Mouse (Mus musculus): Measurements from ENCODE around the gene Shisa7.
"Not testable (repeated sequence)": the region's sequence is repeated elsewhere in the genome, so short reads cannot be mapped to it uniquely, and the experiment has no call there.

The Shisa7 gene

GRCm38 (mm10) chr7:4844917-4845309, 417 bp upstream of the Shisa7 start:
- no peak for DNase-seq (ENCODE audit: low read depth)

- no peak for DNase-seq (ENCODE audit: low read depth)
Observed at GRCm38 (mm10) chr7:4843604-4844244, 772 bp downstream of the Shisa7 start.

GRCm38 (mm10) chr7:4842634-4843131, 1.8 kb downstream of the Shisa7 start:
- DNase-seq (ENCODE audit: low read depth) = peak; percentile 22

DNA sequence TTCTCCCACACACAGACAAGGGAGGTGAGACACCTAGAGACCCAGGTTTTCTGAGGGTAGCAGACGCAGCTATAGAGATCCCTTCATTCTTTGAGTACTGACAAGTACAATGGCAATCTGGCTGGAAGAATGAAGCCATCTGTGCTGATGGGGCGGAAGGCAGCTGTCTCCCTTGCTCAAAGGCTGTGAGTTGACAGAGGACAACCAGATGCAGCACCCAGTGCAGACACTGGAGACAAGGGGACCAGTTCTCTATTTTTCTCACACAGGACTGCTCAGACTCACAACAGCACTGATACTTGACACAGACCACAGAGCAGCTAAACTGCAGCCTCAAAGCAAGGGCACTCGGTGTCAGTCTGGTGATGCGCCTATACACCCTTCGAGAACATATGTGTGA, 2.4 kb downstream of the Shisa7 start:
- DNase-seq (ENCODE audit: low read depth) = no peak

DNA sequence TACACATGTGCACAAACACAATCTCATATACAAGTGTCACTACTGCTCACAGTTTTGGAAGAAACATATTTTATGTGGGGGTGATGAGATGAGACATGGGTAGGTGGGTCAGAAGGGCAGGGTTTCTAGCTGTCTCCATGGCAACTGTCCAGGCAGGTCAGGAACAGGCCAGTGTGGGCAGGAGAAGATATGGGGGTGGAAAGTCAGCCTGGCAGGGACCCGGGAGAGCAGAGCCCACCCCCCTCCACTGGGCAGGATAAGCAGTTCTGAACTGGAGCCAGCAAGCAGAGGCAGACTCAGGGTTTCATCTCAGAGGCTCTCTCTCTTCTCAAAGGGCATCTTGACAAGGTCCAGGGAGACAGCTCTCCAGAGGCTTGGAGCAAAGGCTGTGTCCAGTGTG, 6.9 kb downstream of the Shisa7 start:
- no peak for DNase-seq (ENCODE audit: low read depth)

DNA sequence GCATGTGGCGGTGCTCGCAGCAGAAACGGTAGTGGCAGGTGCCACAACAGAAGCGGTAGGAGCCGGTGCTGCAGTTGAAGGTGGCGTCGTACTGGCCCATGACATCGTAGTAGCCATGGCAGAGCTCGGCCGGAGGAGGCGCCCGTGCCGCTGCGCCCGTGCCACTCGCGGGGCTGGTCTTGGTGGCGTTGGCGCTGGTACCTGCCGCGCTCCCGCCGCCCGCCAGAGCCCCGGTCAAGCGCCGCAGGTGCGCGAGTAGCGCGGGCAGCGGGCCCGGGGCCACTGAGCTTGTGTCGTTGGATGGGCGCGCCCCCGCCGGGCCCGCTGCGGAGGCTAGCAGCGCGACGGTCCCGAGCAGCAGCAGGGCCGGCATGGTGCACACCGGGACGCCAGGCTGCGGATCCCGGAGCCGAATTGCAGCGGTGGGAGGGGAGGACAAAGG, 8.1 kb downstream of the Shisa7 start:
- no peak for DNase-seq (ENCODE audit: low read depth)

- no peak for DNase-seq (ENCODE audit: low read depth)
Observed at GRCm38 (mm10) chr7:4835631-4836327, 8.7 kb downstream of the Shisa7 start.

DNA sequence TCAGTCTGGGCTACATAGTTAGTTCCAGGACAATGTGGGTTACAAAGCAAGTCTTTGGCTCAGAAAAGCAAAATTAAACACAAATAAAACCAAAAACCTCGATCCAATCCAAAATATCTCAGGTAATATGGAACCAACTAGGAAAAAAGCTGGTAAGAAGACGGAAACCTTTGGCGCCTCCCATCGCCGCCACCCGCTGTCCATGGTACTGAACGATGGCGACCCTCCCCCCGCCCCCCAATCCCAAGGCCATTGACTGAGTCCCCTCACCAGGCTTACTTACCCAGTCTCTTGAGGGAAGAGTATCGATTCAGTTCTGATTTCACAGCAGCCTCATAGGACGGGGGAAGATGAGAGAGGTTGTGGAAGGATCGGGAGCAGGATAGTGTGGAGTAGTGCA, 14.0 kb downstream of the Shisa7 start:
- DNase-seq (ENCODE audit: low read depth) = no peak

GRCm38 (mm10) chr7:4825365-4825764, 19.1 kb downstream of the Shisa7 start:
- DNase-seq (ENCODE audit: low read depth) = no peak

GRCm38 (mm10) chr7:4822162-4822907, 22.2 kb downstream of the Shisa7 start:
- DNase-seq (ENCODE audit: low read depth) = no peak

DNA sequence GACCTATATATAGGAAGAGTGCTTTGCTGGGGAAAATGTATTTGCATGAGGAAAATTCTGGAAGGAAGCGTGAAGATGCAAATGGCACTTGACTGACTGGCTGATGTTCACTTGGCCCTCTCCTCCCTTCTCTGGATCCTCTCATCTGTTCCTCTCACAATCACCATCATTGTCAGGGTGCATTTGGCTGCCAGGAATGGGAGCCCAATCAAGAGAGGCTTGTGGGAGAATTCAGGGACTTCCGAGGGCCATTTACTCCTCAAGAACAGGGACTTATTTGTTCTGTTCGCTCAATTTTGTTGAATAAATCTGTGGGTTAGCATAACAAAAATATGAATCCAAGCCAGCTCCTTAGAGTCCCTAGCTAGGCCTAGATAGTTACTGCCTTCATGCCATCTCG, 22.8 kb downstream of the Shisa7 start:
- DNase-seq (ENCODE audit: low read depth) = no peak

DNA sequence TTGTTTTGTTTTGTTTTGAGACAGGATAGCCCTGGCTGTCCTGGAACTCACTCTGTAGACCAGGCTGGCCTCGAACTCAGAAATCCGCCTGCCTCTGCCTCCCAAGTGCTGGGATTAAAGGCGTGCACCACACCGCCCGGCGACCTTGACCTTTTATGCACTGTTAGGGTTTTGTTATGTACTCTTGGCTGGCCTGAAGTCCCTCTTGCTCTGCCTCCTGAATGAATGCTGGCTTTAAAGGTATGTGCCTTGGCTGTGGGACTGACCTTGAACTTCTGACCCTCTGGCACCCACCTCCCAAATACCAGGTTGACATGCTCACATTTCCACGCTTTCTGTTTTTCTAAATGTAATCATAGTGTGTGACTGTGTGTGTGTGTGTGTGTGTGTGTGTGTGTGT, 23.6 kb downstream of the Shisa7 start:
- not testable (repeated sequence) for DNase-seq (ENCODE audit: low read depth)

- DNase-seq (ENCODE audit: low read depth) = no peak
Observed at GRCm38 (mm10) chr7:4816559-4816958, 27.9 kb downstream of the Shisa7 start.

- DNase-seq (ENCODE audit: low read depth) = no peak
Observed at GRCm38 (mm10) chr7:4813105-4813791, 31.2 kb downstream of the Shisa7 start.

GRCm38 (mm10) chr7:4812303-4813104, 32.0 kb downstream of the Shisa7 start, which contains the start of gene Ube2s:
Ube2s (minus strand) TSS chr7:4812590.
- peak; percentile 100 for DNase-seq (ENCODE audit: low read depth)

GRCm38 (mm10) chr7:4811842-4812302, 32.6 kb downstream of the Shisa7 start:
- DNase-seq (ENCODE audit: low read depth) = peak; percentile 63

DNA sequence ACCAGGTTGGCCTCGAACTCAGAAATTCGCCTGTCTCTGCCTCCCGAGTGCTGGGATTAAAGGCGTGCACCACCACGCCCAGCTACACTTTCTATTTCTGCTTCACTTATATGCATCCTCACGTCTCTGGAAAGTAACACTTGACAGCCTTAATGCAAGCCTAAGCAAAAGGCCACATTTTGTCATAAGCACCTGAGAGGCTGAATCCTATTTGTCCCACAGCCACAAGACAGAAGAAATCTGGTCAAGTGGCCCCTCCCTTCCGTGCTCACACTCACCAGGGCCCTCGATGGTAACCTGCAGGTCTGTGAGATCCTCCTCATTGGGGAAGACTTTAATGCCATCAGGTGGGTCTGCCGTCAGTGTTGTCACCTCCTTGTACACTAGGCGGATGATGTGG, 33.4 kb downstream of the Shisa7 start:
- not testable (repeated sequence) for DNase-seq (ENCODE audit: low read depth)

- peak; percentile 76 for DNase-seq (ENCODE audit: low read depth)
Observed at GRCm38 (mm10) chr7:4806716-4807115, 37.8 kb downstream of the Shisa7 start.

DNA sequence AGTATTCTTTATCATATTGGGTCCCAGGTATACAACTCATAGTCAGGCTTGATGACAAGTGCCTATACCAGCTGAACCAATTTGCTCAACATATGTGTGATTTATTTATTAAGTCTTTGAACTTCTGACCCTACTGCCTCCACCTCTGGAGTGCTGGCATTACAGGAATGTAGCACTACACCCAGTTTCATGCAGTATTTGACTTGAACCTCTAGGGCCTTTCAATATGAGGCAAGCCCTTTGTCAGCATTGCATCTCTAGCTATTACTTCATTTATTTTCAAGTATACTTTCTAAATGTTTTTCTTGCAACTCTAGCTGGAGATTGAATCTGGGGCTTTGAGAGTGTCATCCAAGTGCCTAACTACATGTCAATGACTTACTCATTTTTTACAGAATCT, 42.2 kb downstream of the Shisa7 start:
- DNase-seq (ENCODE audit: low read depth) = no peak

- peak; percentile 78 for DNase-seq (ENCODE audit: low read depth)
Observed at GRCm38 (mm10) chr7:4795767-4796433, 48.6 kb downstream of the Shisa7 start.
